ENCODE assay signal across 10 mouse cellular contexts in genomic region chr12:54353694-54354093, GRCm38 (mm10).
A peak's percentile ranks its signal among the peaks of the same experiment; 100 is the strongest.
DNase-seq lines count a peak whose midpoint lies in the region; ATAC-seq lines count a peak whose summit lies in the region.
"Had no signal": no experiment of that assay in that cellular context is flagged by ENCODE, and none has a peak within 500 bp of the region (broad histone marks: within the 10 kb centered on the region; RNA-seq: fewer than 3 reads in every experiment).

No protein-coding gene starts in this region.

- peak; percentile 41 for DNase-seq in hindbrain, embryonic 10.5 days (ENCODE audit: low spot score)
- DNase-seq in thymus, postnatal 25 days: no peak
- no peak for DNase-seq in gastrocnemius, postnatal 36 days

- H3K4me3 ChIP-seq in hindbrain, embryonic 10.5 days: no peak overlapping the region
- no peak overlapping the region for H3K4me3 ChIP-seq in hindbrain, embryonic 13.5 days
- H3K4me3 ChIP-seq in hindbrain, embryonic 12.5 days: no peak overlapping the region
- H3K4me3 ChIP-seq in kidney, embryonic 14.5 days (ENCODE audit: low read length): no peak overlapping the region
- H3K4me3 ChIP-seq in neural tube, embryonic 12.5 days: no peak overlapping the region
- no peak overlapping the region for H3K4me3 ChIP-seq in liver, embryonic 12.5 days
- H3K4me3 ChIP-seq: limb, embryonic 12.5 days had no signal

- no peaks in the 10 kb centered on the region for H3K36me3 ChIP-seq in hindbrain, embryonic 10.5 days
- H3K36me3 ChIP-seq in hindbrain, embryonic 13.5 days: no peaks in the 10 kb centered on the region
- no peaks in the 10 kb centered on the region for H3K36me3 ChIP-seq in hindbrain, embryonic 12.5 days
- no peaks in the 10 kb centered on the region for H3K36me3 ChIP-seq in kidney, embryonic 14.5 days (ENCODE audit: control insufficient read depth, insufficient read depth, low read length)
- H3K36me3 ChIP-seq in neural tube, embryonic 12.5 days: no peaks in the 10 kb centered on the region
- no peaks in the 10 kb centered on the region for H3K36me3 ChIP-seq in liver, embryonic 12.5 days
- H3K36me3 ChIP-seq: limb, embryonic 12.5 days had no signal

- H3K9me3 ChIP-seq in hindbrain, embryonic 10.5 days: 0 out of 2 replicates have a peak, but pooled peaks cover 3% of the 10 kb centered on the region
- H3K9me3 ChIP-seq in hindbrain, embryonic 13.5 days: no peaks in the 10 kb centered on the region
- no peaks in the 10 kb centered on the region for H3K9me3 ChIP-seq in hindbrain, embryonic 12.5 days (replicated peaks)
- H3K9me3 ChIP-seq in kidney, embryonic 14.5 days (ENCODE audit: control insufficient read depth, low read length): no peaks in the 10 kb centered on the region
- no peaks in the 10 kb centered on the region for H3K9me3 ChIP-seq in neural tube, embryonic 12.5 days
- no peaks in the 10 kb centered on the region for H3K9me3 ChIP-seq in liver, embryonic 12.5 days (replicated peaks)
- H3K9me3 ChIP-seq: limb, embryonic 12.5 days had no signal

- H3K27ac ChIP-seq in hindbrain, embryonic 10.5 days: peak overlapping the region; percentile 78
- H3K27ac ChIP-seq in hindbrain, embryonic 13.5 days: no peak overlapping the region
- 0 out of 2 replicates have a peak overlapping the region, but pooled peaks have one; percentile 40 for H3K27ac ChIP-seq in hindbrain, embryonic 12.5 days
- no peak overlapping the region; the same call in 1 of the 2 replicates for H3K27ac ChIP-seq in kidney, embryonic 14.5 days (ENCODE audit: low read depth, low read length)
- H3K27ac ChIP-seq in neural tube, embryonic 12.5 days: no peak overlapping the region
- H3K27ac ChIP-seq in liver, embryonic 12.5 days: no peak overlapping the region
- H3K27ac ChIP-seq: limb, embryonic 12.5 days had no signal

- WGBS in hindbrain, embryonic 10.5 days: 36% methylated on average over 7 of the region's 7 CpGs
- 15% methylated on average over 7 of the region's 7 CpGs for WGBS in hindbrain, embryonic 13.5 days
- 29% methylated on average over 7 of the region's 7 CpGs for WGBS in hindbrain, embryonic 12.5 days
- 38% methylated on average over 7 of the region's 7 CpGs for WGBS in kidney, embryonic 14.5 days
- WGBS in neural tube, embryonic 12.5 days: 21% methylated on average over 7 of the region's 7 CpGs
- 57% methylated on average over 7 of the region's 7 CpGs for WGBS in liver, embryonic 12.5 days (ENCODE audit: insufficient replicate concordance)

- no peak for ATAC-seq in hindbrain, embryonic 13.5 days (ENCODE audit: low FRiP score)
- peak; percentile 60; the same call in 1 of the 2 replicates for ATAC-seq in hindbrain, embryonic 12.5 days (ENCODE audit: low FRiP score)
- peak; percentile 49 for ATAC-seq in kidney, embryonic 14.5 days (ENCODE audit: low FRiP score, low TSS enrichment)
- ATAC-seq in neural tube, embryonic 12.5 days (ENCODE audit: low FRiP score, low read depth): 0 out of 2 replicates have a peak, but pooled peaks have one; percentile 44
- ATAC-seq in liver, embryonic 12.5 days: no peak

- H3K27me3 ChIP-seq in hindbrain, embryonic 10.5 days (ENCODE audit: insufficient read depth, poor library complexity, severe bottlenecking): 0 out of 2 replicates have a peak, but pooled peaks cover 6% of the 10 kb centered on the region
- H3K27me3 ChIP-seq in hindbrain, embryonic 13.5 days: no peaks in the 10 kb centered on the region
- no peaks in the 10 kb centered on the region for H3K27me3 ChIP-seq in hindbrain, embryonic 12.5 days
- H3K27me3 ChIP-seq in kidney, embryonic 14.5 days (ENCODE audit: control insufficient read depth, insufficient read depth, low read length): no peaks in the 10 kb centered on the region
- no peaks in the 10 kb centered on the region for H3K27me3 ChIP-seq in neural tube, embryonic 12.5 days (replicated peaks)
- H3K27me3 ChIP-seq in liver, embryonic 12.5 days (replicated peaks): no peaks in the 10 kb centered on the region
- H3K27me3 ChIP-seq: limb, embryonic 12.5 days had no signal

- peaks cover 32% of the 10 kb centered on the region for H3K4me1 ChIP-seq in hindbrain, embryonic 10.5 days (replicated peaks)
- peaks cover 26% of the 10 kb centered on the region for H3K4me1 ChIP-seq in hindbrain, embryonic 13.5 days (replicated peaks)
- H3K4me1 ChIP-seq in hindbrain, embryonic 12.5 days: peaks cover 19% of the 10 kb centered on the region
- H3K4me1 ChIP-seq in kidney, embryonic 14.5 days (ENCODE audit: control insufficient read depth, insufficient read depth, low read length): peaks cover 8% of the 10 kb centered on the region; the same call in 1 of the 2 replicates
- H3K4me1 ChIP-seq in neural tube, embryonic 12.5 days: peaks cover 25% of the 10 kb centered on the region
- H3K4me1 ChIP-seq in liver, embryonic 12.5 days: no peaks in the 10 kb centered on the region

- no peak overlapping the region for H3K9ac ChIP-seq in hindbrain, embryonic 13.5 days
- H3K9ac ChIP-seq in hindbrain, embryonic 12.5 days: no peak overlapping the region
- no peak overlapping the region for H3K9ac ChIP-seq in kidney, embryonic 14.5 days (ENCODE audit: low read depth, low read length)
- no peak overlapping the region for H3K9ac ChIP-seq in neural tube, embryonic 12.5 days
- H3K9ac ChIP-seq in liver, embryonic 12.5 days: no peak overlapping the region
- H3K9ac ChIP-seq: limb, embryonic 12.5 days; lung, embryonic 14.5 days had no signal

- intact Hi-C loops in gastrocnemius, postnatal 36 days (cut with DNase I): no loop called here

- no peak overlapping the region for H3K4me2 ChIP-seq in hindbrain, embryonic 13.5 days
- no peak overlapping the region for H3K4me2 ChIP-seq in hindbrain, embryonic 12.5 days (replicated peaks)
- no peak overlapping the region for H3K4me2 ChIP-seq in kidney, embryonic 14.5 days (replicated peaks; ENCODE audit: low read depth, low read length)
- H3K4me2 ChIP-seq in neural tube, embryonic 12.5 days (replicated peaks): no peak overlapping the region
- H3K4me2 ChIP-seq in liver, embryonic 12.5 days: no peak overlapping the region
- H3K4me2 ChIP-seq: limb, embryonic 12.5 days; lung, embryonic 14.5 days had no signal

Comparison
In these comparisons a context has a peak if more than half of its experiments do, and no peak if none do; other contexts are left out.
1. H3K27ac ChIP-seq: peak in hindbrain, embryonic 10.5 days (single experiment) and hindbrain, embryonic 12.5 days (single experiment); none in hindbrain, embryonic 13.5 days (single experiment), kidney, embryonic 14.5 days (single experiment), neural tube, embryonic 12.5 days (single experiment) and liver, embryonic 12.5 days (single experiment).
2. ATAC-seq: peak in hindbrain, embryonic 12.5 days (single experiment), kidney, embryonic 14.5 days (single experiment) and neural tube, embryonic 12.5 days (single experiment); none in hindbrain, embryonic 13.5 days (single experiment) and liver, embryonic 12.5 days (single experiment).